Mouse (Mus musculus): ENCODE results near the gene Zfp324. TPM values are rescaled to one million over a fixed set of nuclear protein-coding genes. Genes with fewer than 3 reads are reported as not detected.
"Not testable (repeated sequence)": the region's sequence is repeated elsewhere in the genome, so short reads cannot be mapped to it uniquely, and the experiment has no call there.

Zfp324 gene
- polyA plus RNA-seq, 1 experiment: 5.8 TPM

- no peaks in the 10 kb centered on the region for H3K27me3 ChIP-seq (ENCODE audit: control insufficient read depth, insufficient read depth, low read length)
- H3K4me1 ChIP-seq (ENCODE audit: control insufficient read depth, insufficient read depth, low read length): peaks cover 21% of the 10 kb centered on the region
- peak overlapping the region; percentile 69 for H3K27ac ChIP-seq (ENCODE audit: insufficient read depth, low read length)
- peak; percentile 79 to 80 for DNase-seq
- 3% methylated on average over 65 of the region's 65 CpGs for WGBS
- TF ChIP-seq POLR2A (IDR thresholded peaks at IDR 0.05; ENCODE audit: borderline replicate concordance, insufficient read depth, low read length) (0 out of 2 replicates have a peak, but pooled peaks have one; percentile 25), CTCF (IDR thresholded peaks at IDR 0.05; ENCODE audit: borderline replicate concordance, insufficient read depth, low read depth, low read length) (no peak)
- peak overlapping the region; percentile 65 for H3K4me3 ChIP-seq (replicated peaks; ENCODE audit: insufficient read depth, low read depth, low read length)
Measured at GRCm38 (mm10) chr7:12927693-12928589, 37.7 kb upstream of the Zfp324 start.

- no peaks in the 10 kb centered on the region for H3K27me3 ChIP-seq (ENCODE audit: control insufficient read depth, insufficient read depth, low read length)
- DNase-seq: no peak
- H3K4me3 ChIP-seq (replicated peaks; ENCODE audit: insufficient read depth, low read depth, low read length): no peak overlapping the region
- no peak for TF ChIP-seq POLR2A (IDR thresholded peaks at IDR 0.05; ENCODE audit: borderline replicate concordance, insufficient read depth, low read length)
- TF ChIP-seq CTCF (IDR thresholded peaks at IDR 0.05; ENCODE audit: borderline replicate concordance, insufficient read depth, low read depth, low read length): no peak
- H3K4me1 ChIP-seq (ENCODE audit: control insufficient read depth, insufficient read depth, low read length): peaks cover 12% of the 10 kb centered on the region
- whole genome bisulfite sequencing: 55% methylated on average over 4 of the region's 4 CpGs
- no peak overlapping the region for H3K27ac ChIP-seq (ENCODE audit: insufficient read depth, low read length)
Measured at GRCm38 (mm10) chr7:12933615-12934140, 32.0 kb upstream of the Zfp324 start.

- DNase-seq: no peak
- Histone ChIP-seq H3K27me3 (ENCODE audit: control insufficient read depth, insufficient read depth, low read length) (no peaks in the 10 kb centered on the region), H3K27ac (ENCODE audit: insufficient read depth, low read length) (no peak overlapping the region), H3K4me1 (ENCODE audit: control insufficient read depth, insufficient read depth, low read length) (peaks cover 4% of the 10 kb centered on the region), H3K4me3 (replicated peaks; ENCODE audit: insufficient read depth, low read depth, low read length) (no peak overlapping the region)
- WGBS: 75% methylated on average over 3 of the region's 3 CpGs
- TF ChIP-seq POLR2A (IDR thresholded peaks at IDR 0.05; ENCODE audit: borderline replicate concordance, insufficient read depth, low read length) (no peak), CTCF (IDR thresholded peaks at IDR 0.05; ENCODE audit: borderline replicate concordance, insufficient read depth, low read depth, low read length) (no peak)
Measured at GRCm38 (mm10) chr7:12934808-12935207, 30.8 kb upstream of the Zfp324 start.

- not testable (repeated sequence) for DNase-seq; H3K4me1 ChIP-seq (ENCODE audit: control insufficient read depth, insufficient read depth, low read length); H3K4me3 ChIP-seq (replicated peaks; ENCODE audit: insufficient read depth, low read depth, low read length); H3K27me3 ChIP-seq (ENCODE audit: control insufficient read depth, insufficient read depth, low read length); H3K27ac ChIP-seq (ENCODE audit: insufficient read depth, low read length)
- WGBS: 85% methylated on average over 4 of the region's 4 CpGs
Measured at GRCm38 (mm10) chr7:12937254-12937803, 28.3 kb upstream of the Zfp324 start.

- TF ChIP-seq CTCF (IDR thresholded peaks at IDR 0.05; ENCODE audit: borderline replicate concordance, insufficient read depth, low read depth, low read length): no peak
- WGBS: 68% methylated on average over 4 of the region's 4 CpGs
- H3K4me1 ChIP-seq (ENCODE audit: control insufficient read depth, insufficient read depth, low read length): no peaks in the 10 kb centered on the region
- no peak overlapping the region for H3K4me3 ChIP-seq (replicated peaks; ENCODE audit: insufficient read depth, low read depth, low read length)
- no peaks in the 10 kb centered on the region for H3K27me3 ChIP-seq (ENCODE audit: control insufficient read depth, insufficient read depth, low read length)
- no peak for DNase-seq
- no peak overlapping the region for H3K27ac ChIP-seq (ENCODE audit: insufficient read depth, low read length)
Measured at GRCm38 (mm10) chr7:12940599-12940998, 25.0 kb upstream of the Zfp324 start.

- no peak for TF ChIP-seq POLR2A (IDR thresholded peaks at IDR 0.05; ENCODE audit: borderline replicate concordance, insufficient read depth, low read length)
- peak; percentile 36; the same call in 1 of the 2 replicates for TF ChIP-seq CTCF (IDR thresholded peaks at IDR 0.05; ENCODE audit: borderline replicate concordance, insufficient read depth, low read depth, low read length)
- no peak overlapping the region for H3K27ac ChIP-seq (ENCODE audit: insufficient read depth, low read length)
- no peak for DNase-seq
Measured at GRCm38 (mm10) chr7:12943488-12943887, 22.1 kb upstream of the Zfp324 start.

GRCm38 (mm10) chr7:12949032-12949871 is 16.4 kb upstream of the Zfp324 start:
- Histone ChIP-seq H3K27ac (ENCODE audit: insufficient read depth, low read length) (peak overlapping the region; percentile 15), H3K4me1 (ENCODE audit: control insufficient read depth, insufficient read depth, low read length) (no peaks in the 10 kb centered on the region; the same call in 1 of the 2 replicates), H3K4me3 (replicated peaks; ENCODE audit: insufficient read depth, low read depth, low read length) (peak overlapping the region; percentile 72), H3K27me3 (ENCODE audit: control insufficient read depth, insufficient read depth, low read length) (no peaks in the 10 kb centered on the region)
- 3% methylated on average over 35 of the region's 35 CpGs for WGBS
- DNase-seq: peak; percentile 95 to 98
- TF ChIP-seq CTCF (IDR thresholded peaks at IDR 0.05; ENCODE audit: borderline replicate concordance, insufficient read depth, low read depth, low read length) (no peak), POLR2A (IDR thresholded peaks at IDR 0.05; ENCODE audit: borderline replicate concordance, insufficient read depth, low read length) (peak; percentile 67; the same call in 1 of the 2 replicates)

More at GRCm38 (mm10) chr7:12943488-12943887, 22.1 kb upstream of the Zfp324 start:
- no peaks in the 10 kb centered on the region for H3K4me1 ChIP-seq (ENCODE audit: control insufficient read depth, insufficient read depth, low read length)
- H3K4me3 ChIP-seq (replicated peaks; ENCODE audit: insufficient read depth, low read depth, low read length): no peak overlapping the region
- no peaks in the 10 kb centered on the region for H3K27me3 ChIP-seq (ENCODE audit: control insufficient read depth, insufficient read depth, low read length)

Measured in cerebellum, adult 2 months (tissue).